Mouse (Mus musculus) CH12.LX (cell line): Measurements from ENCODE around the gene Babam2.

Experiments used
- CTCF ChIP-seq, 2 experiments: IDR thresholded peaks in 1 of 2; conservative IDR thresholded peaks in 1 of 2; 2 replicates each; pipeline ENCODE4 v1.5.1; 2011 to 2012; ENCODE audit warnings: low read depth in 2 of 2, low read length in 2 of 2, improper control_type of control experiment in 1 of 2, inconsistent platforms in 1 of 2, mild to moderate bottlenecking in 1 of 2, moderate library complexity in 1 of 2
- EP300 ChIP-seq: IDR thresholded peaks from 2 replicates; pipeline ENCODE4 v1.6.1; 2011; ENCODE audit warnings: low read length, improper control_type of control experiment
- NELFE ChIP-seq: IDR thresholded peaks from 2 replicates; pipeline ENCODE4 v1.6.1; 2011; ENCODE audit warnings: low read depth, low read length, improper control_type of control experiment
- POLR2A ChIP-seq: IDR thresholded peaks from 2 replicates; pipeline ENCODE4 v1.6.1; 2011; ENCODE audit warnings: low read depth, mild to moderate bottlenecking, improper control_type of control experiment, low read length
- USF1 ChIP-seq: IDR thresholded peaks from 2 replicates; pipeline ENCODE4 v1.6.1; 2014; ENCODE audit warnings: low read depth, mild to moderate bottlenecking, inconsistent platforms, low read length, improper control_type of control experiment
- USF2 ChIP-seq: conservative IDR thresholded peaks from 2 replicates; pipeline ENCODE4 v1.6.1; 2011; ENCODE audit warnings: low read depth, low read length, improper control_type of control experiment

- no peak for TF ChIP-seq CTCF (conservative IDR thresholded peaks at IDR 0.05 in 1 of 2, IDR thresholded peaks at IDR 0.05 in 1 of 2; ENCODE audit: low read depth in 2 of 2, low read length in 2 of 2)
- TF ChIP-seq USF2: no peak
- TF ChIP-seq NELFE: no peak; the same call in 1 of the 2 replicates
- TF ChIP-seq POLR2A: no peak
- no peak for TF ChIP-seq USF1
- no peak for TF ChIP-seq EP300
Observed at GRCm38 (mm10) chr5:31696971-31697643, 377 bp upstream of the Babam2 start, which contains the start of gene Rbks.
